Mouse (Mus musculus) stomach, postnatal 0 days (tissue): Measurements from ENCODE around the gene Opcml.

ENCODE experiments used
- CTCF ChIP-seq: IDR thresholded peaks from 2 replicates; pipeline ENCODE4 v1.5.1; 2016; ENCODE audit warnings: antibody characterized with exemption, low read depth, mild to moderate bottlenecking, moderate library complexity
- EP300 ChIP-seq: optimal IDR thresholded peaks from 2 replicates; pipeline ENCODE3; 2016; ENCODE audit warnings: antibody characterized with exemption

- TF ChIP-seq CTCF (no peak), EP300 (no peak)
Observed at GRCm38 (mm10) chr9:28571682-28572081, 781.1 kb downstream of the Opcml start.
